Mouse (Mus musculus) liver, postnatal 0 days (tissue): ENCODE measurements around the gene D630023F18Rik.

ENCODE experiments used
- CTCF ChIP-seq: sonication (generic); IDR thresholded peaks from 2 replicates; pipeline ENCODE4 v1.5.1; 2016; ENCODE audit warnings: antibody characterized with exemption, low read depth
- EP300 ChIP-seq: IDR thresholded peaks from 2 replicates; pipeline ENCODE4 v1.6.1; 2016; ENCODE audit warnings: antibody characterized with exemption, low read depth, mild to moderate bottlenecking

DNA sequence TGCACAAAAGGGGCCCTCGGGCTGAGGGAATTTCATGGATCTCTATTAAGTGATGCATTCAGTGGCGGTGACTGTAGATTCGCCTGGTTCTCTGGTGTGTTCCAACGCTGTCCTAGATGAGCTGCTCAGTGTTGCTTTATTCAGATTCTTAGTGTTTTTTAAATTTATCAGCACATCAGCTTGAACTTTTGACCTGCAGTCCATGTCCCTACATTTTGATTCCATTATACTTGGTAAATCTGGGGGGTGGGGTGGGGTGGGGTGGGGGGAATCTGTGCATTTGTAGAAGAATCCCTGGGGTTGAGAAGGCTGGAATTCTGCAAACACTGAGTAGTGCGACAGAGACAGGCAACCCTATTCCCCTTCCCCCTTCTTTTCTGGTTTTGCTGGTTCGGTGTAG is 49.4 kb downstream of the D630023F18Rik start, which contains the start of gene Crygc:
- TF ChIP-seq EP300 (no peak), CTCF (no peak)
